ENCODE assay signal across 9 mouse cellular contexts in the genomic region with DNA sequence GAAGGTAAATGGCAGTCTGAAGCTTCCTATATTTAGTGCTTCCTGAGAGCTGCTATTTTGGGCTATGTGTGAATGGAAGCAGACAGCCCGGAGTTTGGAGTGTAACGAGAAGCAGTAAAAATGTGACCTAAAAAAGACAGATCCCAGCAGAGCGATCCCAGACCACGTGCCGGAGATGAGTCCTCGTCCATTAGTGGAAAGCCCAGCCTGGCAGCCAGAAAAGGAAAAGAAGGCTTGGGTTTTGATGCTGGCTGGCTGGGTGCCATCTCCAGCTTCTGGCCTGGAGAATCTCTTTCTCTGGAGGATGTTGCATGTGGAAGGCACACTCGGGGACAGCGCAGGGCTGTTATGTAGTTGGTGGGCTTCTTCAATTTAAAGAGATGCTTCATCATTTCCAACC. TPM values are rescaled to one million over a fixed set of nuclear protein-coding genes. Genes with fewer than 3 reads are reported as not detected.
DNase-seq lines count a peak whose midpoint lies in the region; ATAC-seq and TF ChIP-seq lines count a peak whose summit lies in the region.
"Had no signal": no experiment of that assay in that cellular context is flagged by ENCODE, and none has a peak within 500 bp of the region (broad histone marks: within the 10 kb centered on the region; RNA-seq: fewer than 3 reads in every experiment).

No protein-coding gene starts in this region.

- DNase-seq in midbrain, embryonic 14.5 days = peak; percentile 30
- DNase-seq in midbrain, embryonic 10.5 days (ENCODE audit: low spot score) = no peak
- DNase-seq in cerebellum, postnatal 36 days = peak; percentile 87 to 92
- peak; percentile 61 for DNase-seq in heart, postnatal 0 days (ENCODE audit: low spot score)
- peak; percentile 81 to 82 for DNase-seq in left cerebral cortex, postnatal 36 days (ENCODE audit: low spot score in 2 of 2)
- no peak for DNase-seq in thymus, postnatal 14 days
- DNase-seq in kidney, adult 18-20 months = no peak
- no peak for DNase-seq in thymus, postnatal 25 days

- no peak overlapping the region for H3K27ac ChIP-seq in midbrain, embryonic 14.5 days (replicated peaks; ENCODE audit: low read depth, low read length)
- H3K27ac ChIP-seq in midbrain, embryonic 10.5 days (replicated peaks) = no peak overlapping the region
- H3K27ac ChIP-seq in heart, postnatal 0 days (ENCODE audit: low read depth) = peak overlapping the region; percentile 13; the same call in 1 of the 2 replicates
- H3K27ac ChIP-seq: midbrain, embryonic 12.5 days had no signal

- no peaks in the 10 kb centered on the region for H3K9me3 ChIP-seq in midbrain, embryonic 14.5 days (ENCODE audit: control insufficient read depth, low read length)
- H3K9me3 ChIP-seq in midbrain, embryonic 10.5 days (replicated peaks) = no peaks in the 10 kb centered on the region
- H3K9me3 ChIP-seq in heart, postnatal 0 days (replicated peaks; ENCODE audit: control insufficient read depth, low read length) = no peaks in the 10 kb centered on the region
- H3K9me3 ChIP-seq: midbrain, embryonic 12.5 days had no signal

- TF ChIP-seq CTCF in heart, postnatal 0 days (IDR thresholded peaks at IDR 0.05; ENCODE audit: low read depth) = no peak

- no peak overlapping the region for H3K4me3 ChIP-seq in midbrain, embryonic 14.5 days (replicated peaks; ENCODE audit: low read depth, low read length)
- no peak overlapping the region for H3K4me3 ChIP-seq in midbrain, embryonic 10.5 days
- no peak overlapping the region for H3K4me3 ChIP-seq in heart, postnatal 0 days (ENCODE audit: low read depth, low read length)
- H3K4me3 ChIP-seq: midbrain, embryonic 12.5 days had no signal

- intact Hi-C loops in left cerebral cortex, postnatal 36 days (cut with DNase I) = loop anchor here (5.0 kb wide), 1 partner anchor 54 kb away; no protein-coding TSS in a partner anchor

- no peaks in the 10 kb centered on the region for H3K36me3 ChIP-seq in midbrain, embryonic 14.5 days (ENCODE audit: control insufficient read depth, insufficient read depth, low read length)
- H3K36me3 ChIP-seq in midbrain, embryonic 10.5 days = no peaks in the 10 kb centered on the region
- H3K36me3 ChIP-seq in heart, postnatal 0 days (replicated peaks; ENCODE audit: control insufficient read depth, insufficient read depth, low read length) = no peaks in the 10 kb centered on the region
- H3K36me3 ChIP-seq: midbrain, embryonic 12.5 days had no signal

- H3K4me1 ChIP-seq in midbrain, embryonic 14.5 days (ENCODE audit: control insufficient read depth, insufficient read depth, low read length) = no peaks in the 10 kb centered on the region
- no peaks in the 10 kb centered on the region for H3K4me1 ChIP-seq in midbrain, embryonic 10.5 days
- H3K4me1 ChIP-seq in heart, postnatal 0 days (ENCODE audit: control insufficient read depth, insufficient read depth) = peaks cover 14% of the 10 kb centered on the region
- H3K4me1 ChIP-seq: midbrain, embryonic 12.5 days had no signal

- H3K9ac ChIP-seq in midbrain, embryonic 14.5 days (replicated peaks; ENCODE audit: low read length) = no peak overlapping the region
- no peak overlapping the region for H3K9ac ChIP-seq in heart, postnatal 0 days (replicated peaks; ENCODE audit: low read depth, low read length)
- H3K9ac ChIP-seq: midbrain, embryonic 12.5 days had no signal

- no peak overlapping the region for H3K4me2 ChIP-seq in midbrain, embryonic 14.5 days (ENCODE audit: low read length)
- peak overlapping the region; percentile 19 for H3K4me2 ChIP-seq in heart, postnatal 0 days (ENCODE audit: low read depth, low read length)
- H3K4me2 ChIP-seq: midbrain, embryonic 12.5 days had no signal

- 89% methylated on average over 8 of the region's 8 CpGs for WGBS in midbrain, embryonic 14.5 days
- 89% methylated on average over 8 of the region's 8 CpGs for WGBS in midbrain, embryonic 10.5 days
- 7% methylated on average over 8 of the region's 8 CpGs for WGBS in heart, postnatal 0 days

- TF ChIP-seq EP300 in heart, postnatal 0 days (IDR thresholded peaks at IDR 0.05; ENCODE audit: low read depth) = no peak

- H3K27me3 ChIP-seq in midbrain, embryonic 14.5 days (ENCODE audit: control insufficient read depth, insufficient read depth, low read length) = no peaks in the 10 kb centered on the region
- H3K27me3 ChIP-seq in midbrain, embryonic 10.5 days (ENCODE audit: low read depth, poor library complexity, severe bottlenecking) = no peaks in the 10 kb centered on the region
- no peaks in the 10 kb centered on the region for H3K27me3 ChIP-seq in heart, postnatal 0 days (ENCODE audit: control insufficient read depth, insufficient read depth, low read length)
- H3K27me3 ChIP-seq: midbrain, embryonic 12.5 days had no signal

- ATAC-seq in midbrain, embryonic 14.5 days (ENCODE audit: low FRiP score, low TSS enrichment) = no peak
- peak; percentile 66 for ATAC-seq in heart, postnatal 0 days (ENCODE audit: insufficient read depth, low read depth)

RNA-seq across cellular contexts. Expression of gene Diras2, which starts 29.4 kb away (rescaled TPM):
- 3.9 and 5.7 TPM in 2 replicates for polyA plus RNA-seq in midbrain, embryonic 14.5 days (2014; fragmentation: Nextera tagmentation; extraction: Ambion mirVana)
- polyA plus RNA-seq in midbrain, embryonic 10.5 days (2016; fragmentation: Nextera tagmentation; extraction: Ambion mirVana) = 0.04 and 0.09 TPM in 2 replicates
- 0.73 TPM in 2 replicates for total RNA-seq in heart, postnatal 0 days (2014; rRNA removed; ENCODE audit: low replicate concordance)
- 0.21 and 0.22 TPM in 2 replicates for polyA plus RNA-seq in heart, postnatal 0 days (2015; fragmentation: Nextera tagmentation; extraction: Ambion mirVana)
- 100 to 1,000 TPM; 158 to 220 TPM for total RNA-seq in left cerebral cortex, postnatal 36 days (2021)

Comparison
In these comparisons a context has a peak if more than half of its experiments do, and no peak if none do; other contexts are left out.
1. DNase-seq: peak in midbrain, embryonic 14.5 days (single experiment), cerebellum, postnatal 36 days (2 of 2), heart, postnatal 0 days (single experiment) and left cerebral cortex, postnatal 36 days (2 of 2); none in midbrain, embryonic 10.5 days (single experiment), thymus, postnatal 14 days (single experiment), kidney, adult 18-20 months (single experiment) and thymus, postnatal 25 days (single experiment).